Comparison of ENCODE assay signal across 13 mouse cellular contexts in the genomic region with DNA sequence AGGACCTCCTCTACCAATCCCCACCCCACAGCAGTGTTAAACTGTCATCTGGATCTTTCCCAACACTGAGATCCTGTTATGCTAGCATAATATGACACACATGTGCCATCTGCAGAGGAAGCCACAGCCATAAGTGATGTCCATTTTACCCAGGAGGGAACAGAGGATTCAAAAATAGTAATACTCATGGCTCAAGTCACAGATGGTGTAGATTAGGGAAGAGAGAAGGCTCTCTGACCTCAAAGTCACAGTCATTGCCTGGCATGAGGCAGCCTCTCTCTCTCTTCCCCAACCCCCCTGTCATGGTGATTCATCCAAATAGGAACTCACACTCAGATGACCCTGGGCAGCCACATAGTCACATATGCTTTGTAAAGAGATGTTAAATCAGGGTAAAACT. TPM values are rescaled to one million over a fixed set of nuclear protein-coding genes. Genes with fewer than 3 reads are reported as not detected.
DNase-seq lines count a peak whose midpoint lies in the region; ATAC-seq and TF ChIP-seq lines count a peak whose summit lies in the region.
"Had no signal": no experiment of that assay in that cellular context is flagged by ENCODE, and none has a peak within 500 bp of the region (broad histone marks: within the 10 kb centered on the region; RNA-seq: fewer than 3 reads in every experiment).

No protein-coding gene starts in this region.

- H3K9ac ChIP-seq in lung, postnatal 0 days (replicated peaks; ENCODE audit: low read depth), result no peak overlapping the region
- no peak overlapping the region for H3K9ac ChIP-seq in embryonic facial prominence, embryonic 11.5 days (replicated peaks; ENCODE audit: low read length)
- H3K9ac ChIP-seq: forebrain, postnatal 0 days; heart, embryonic 15.5 days had no signal

- TF ChIP-seq CTCF in lung, postnatal 0 days (IDR thresholded peaks at IDR 0.05), result no peak
- TF ChIP-seq CTCF in small intestine, adult 2 months (IDR thresholded peaks at IDR 0.05; ENCODE audit: extremely low read depth, insufficient read length, insufficient replicate concordance, low read depth, low read length), result no peak

- no peak for TF ChIP-seq POLR2A in small intestine, adult 2 months (IDR thresholded peaks at IDR 0.05; ENCODE audit: low read depth, low read length)

- H3K36me3 ChIP-seq in lung, postnatal 0 days (ENCODE audit: insufficient read depth, low read length), result no peaks in the 10 kb centered on the region
- no peaks in the 10 kb centered on the region for H3K36me3 ChIP-seq in embryonic facial prominence, embryonic 11.5 days (replicated peaks; ENCODE audit: control insufficient read depth, insufficient read depth, low read depth, low read length)
- H3K36me3 ChIP-seq in small intestine, adult 2 months (ENCODE audit: control insufficient read depth, insufficient read depth, low read length), result no peaks in the 10 kb centered on the region
- H3K36me3 ChIP-seq: heart, embryonic 15.5 days had no signal

- H3K27me3 ChIP-seq in lung, postnatal 0 days (replicated peaks; ENCODE audit: insufficient read depth, low read length), result no peaks in the 10 kb centered on the region
- no peaks in the 10 kb centered on the region for H3K27me3 ChIP-seq in embryonic facial prominence, embryonic 11.5 days (ENCODE audit: control insufficient read depth, insufficient read depth, low read length)
- H3K27me3 ChIP-seq in small intestine, adult 2 months (ENCODE audit: control insufficient read depth, insufficient read depth, low read length), result no peaks in the 10 kb centered on the region
- H3K27me3 ChIP-seq: heart, embryonic 15.5 days; Patski had no signal

- TF ChIP-seq EP300 in lung, postnatal 0 days (IDR thresholded peaks at IDR 0.05), result no peak

- peak; percentile 50 for DNase-seq in lung, postnatal 0 days (ENCODE audit: low spot score)
- DNase-seq in lung, adult 18-20 months, result no peak
- peak; percentile 57 for DNase-seq in adrenal gland, adult 8-10 months
- peak; percentile 37 for DNase-seq in embryonic facial prominence, embryonic 11.5 days (ENCODE audit: low spot score)
- no peak for DNase-seq in cerebellum, adult 11 months
- no peak for DNase-seq in spleen, postnatal 4 days (ENCODE audit: low spot score in 2 of 2)
- DNase-seq: forebrain, postnatal 0 days; lung, postnatal 4 days; right cerebral cortex, adult 18-20 months had no signal

- no peak overlapping the region for H3K27ac ChIP-seq in lung, postnatal 0 days (ENCODE audit: low read length)
- no peak overlapping the region for H3K27ac ChIP-seq in embryonic facial prominence, embryonic 11.5 days (replicated peaks; ENCODE audit: low read depth, low read length)
- peak overlapping the region; percentile 82; the same call in 1 of the 2 replicates for H3K27ac ChIP-seq in small intestine, adult 2 months (ENCODE audit: insufficient read depth, low read depth, low read length)
- H3K27ac ChIP-seq: heart, embryonic 15.5 days had no signal

- peak; percentile 32; the same call in 1 of the 2 replicates for ATAC-seq in lung, postnatal 0 days
- no peak for ATAC-seq in embryonic facial prominence, embryonic 11.5 days (replicated peaks; ENCODE audit: insufficient number of reproducible peaks, low FRiP score, low TSS enrichment, low read depth)
- ATAC-seq: forebrain, postnatal 0 days had no signal

- H3K9me3 ChIP-seq in lung, postnatal 0 days (ENCODE audit: low read length), result no peaks in the 10 kb centered on the region
- H3K9me3 ChIP-seq in embryonic facial prominence, embryonic 11.5 days (replicated peaks; ENCODE audit: control insufficient read depth, low read length), result no peaks in the 10 kb centered on the region
- H3K9me3 ChIP-seq: heart, embryonic 15.5 days had no signal

- no peak overlapping the region for H3K4me2 ChIP-seq in lung, postnatal 0 days (replicated peaks; ENCODE audit: low read depth, low read length)
- H3K4me2 ChIP-seq in embryonic facial prominence, embryonic 11.5 days (ENCODE audit: low read depth, low read length), result no peak overlapping the region
- H3K4me2 ChIP-seq: heart, embryonic 15.5 days had no signal

- no peaks in the 10 kb centered on the region for H3K4me1 ChIP-seq in lung, postnatal 0 days (ENCODE audit: insufficient read depth, low read depth, low read length)
- no peaks in the 10 kb centered on the region for H3K4me1 ChIP-seq in embryonic facial prominence, embryonic 11.5 days (ENCODE audit: control insufficient read depth, insufficient read depth, low read length)
- 0 out of 2 replicates have a peak, but pooled peaks cover 3% of the 10 kb centered on the region for H3K4me1 ChIP-seq in small intestine, adult 2 months (ENCODE audit: control insufficient read depth, insufficient read depth, insufficient read length, low read length)

- no peak overlapping the region for H3K4me3 ChIP-seq in lung, postnatal 0 days (ENCODE audit: low read depth, low read length)
- no peak overlapping the region for H3K4me3 ChIP-seq in embryonic facial prominence, embryonic 11.5 days (ENCODE audit: low read depth, low read length)
- H3K4me3 ChIP-seq in small intestine, adult 2 months (ENCODE audit: low read depth, low read length), result no peak overlapping the region
- H3K4me3 ChIP-seq: heart, embryonic 15.5 days had no signal

RNA-seq across cellular contexts. Expression of a gene that starts 2.9 kb away (rescaled TPM):
- 3.8 and 4.0 TPM in 2 replicates for polyA plus RNA-seq in lung, postnatal 0 days (2015; fragmentation: Nextera tagmentation; extraction: Ambion mirVana)
- 10 to 100 TPM in 2 of 4 experiments, 1 to 10 TPM in 2; 6.6 to 17.4 (median 11.0) TPM for total RNA-seq in adrenal gland, adult 8-10 months (2022)
- 0.50 and 0.81 TPM in 2 replicates for polyA plus RNA-seq in embryonic facial prominence, embryonic 11.5 days (2014; fragmentation: Nextera tagmentation; extraction: Ambion mirVana)
- 0.96 and 1.5 TPM in 2 replicates for polyA plus RNA-seq in small intestine, adult 2 months (2012; rRNA removed)

RNA-seq across cellular contexts. Expression of a gene that starts 52.5 kb away (rescaled TPM):
- 10.9 and 12.3 TPM in 2 replicates for polyA plus RNA-seq in lung, postnatal 0 days (2015; fragmentation: Nextera tagmentation; extraction: Ambion mirVana)
- under 1 TPM in 3 of 4 experiments, not detected in 1; 0.06 to 0.28 (median 0.23) TPM for total RNA-seq in adrenal gland, adult 8-10 months (2022)
- 0.22 TPM in 1 of 2 replicates, not detected in the other for polyA plus RNA-seq in embryonic facial prominence, embryonic 11.5 days (2014; fragmentation: Nextera tagmentation; extraction: Ambion mirVana)
- 1.8 TPM in 1 of 2 replicates, not detected in the other for polyA plus RNA-seq in small intestine, adult 2 months (2012; rRNA removed)
- polyA plus RNA-seq: limb, embryonic 11.5 days had no signal

RNA-seq across cellular contexts. Expression of a gene that starts 53.2 kb away (rescaled TPM):
- 0.80 and 1.1 TPM in 2 replicates for polyA plus RNA-seq in lung, postnatal 0 days (2015; fragmentation: Nextera tagmentation; extraction: Ambion mirVana)
- under 1 TPM; 0.43 to 0.81 (median 0.50) TPM for total RNA-seq in adrenal gland, adult 8-10 months (2022)
- polyA plus RNA-seq in embryonic facial prominence, embryonic 11.5 days (2014; fragmentation: Nextera tagmentation; extraction: Ambion mirVana), result 0.36 TPM in 1 of 2 replicates, not detected in the other
- 4.2 and 184 TPM in 2 replicates for polyA plus RNA-seq in small intestine, adult 2 months (2012; rRNA removed)
- polyA plus RNA-seq: Patski had no signal

Comparison
In these comparisons a context has a peak if more than half of its experiments do, and no peak if none do; other contexts are left out.
1. DNase-seq: peak in lung, postnatal 0 days (single experiment), adrenal gland, adult 8-10 months (single experiment) and embryonic facial prominence, embryonic 11.5 days (single experiment); none in lung, adult 18-20 months (0 of 2), cerebellum, adult 11 months (single experiment) and spleen, postnatal 4 days (0 of 2).